Mouse (Mus musculus) retina, adult 2 months (tissue): ENCODE results near the gene Atf7ip.
A peak's percentile ranks its signal among the peaks of the same experiment; 100 is the strongest.
"Not testable (repeated sequence)": the region's sequence is repeated elsewhere in the genome, so short reads cannot be mapped to it uniquely, and the experiment has no call there.

Experiments
- DNase-seq: peaks from one replicate; pipeline ENCODE4 v3.0.0-alpha.2; 2012; ENCODE audit warnings: low read depth, low spot score

Atf7ip gene

DNA sequence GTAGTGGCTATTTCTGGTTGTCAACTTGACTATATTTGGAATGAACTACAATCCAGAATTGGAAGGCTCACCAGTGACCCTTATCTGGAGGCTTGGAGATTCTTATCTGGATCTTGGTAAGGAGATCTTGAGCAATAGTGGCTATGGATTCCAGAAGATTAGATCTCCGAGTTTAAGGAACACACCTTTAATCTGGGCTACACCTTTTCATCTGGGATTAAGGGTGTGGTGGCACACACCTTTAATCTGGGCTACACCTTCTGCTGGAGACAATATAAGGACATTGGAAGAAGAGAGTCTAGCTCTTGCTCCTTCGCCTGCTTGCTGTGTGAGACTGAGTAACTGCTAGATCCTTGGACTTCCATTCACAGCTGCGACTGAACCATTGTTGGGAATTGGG is at the start of gene Atf7ip:
TSS of gene Atf7ip (plus strand) at position 301 of the 400 bp plus-strand sequence.
- DNase-seq: not testable (repeated sequence)

DNA sequence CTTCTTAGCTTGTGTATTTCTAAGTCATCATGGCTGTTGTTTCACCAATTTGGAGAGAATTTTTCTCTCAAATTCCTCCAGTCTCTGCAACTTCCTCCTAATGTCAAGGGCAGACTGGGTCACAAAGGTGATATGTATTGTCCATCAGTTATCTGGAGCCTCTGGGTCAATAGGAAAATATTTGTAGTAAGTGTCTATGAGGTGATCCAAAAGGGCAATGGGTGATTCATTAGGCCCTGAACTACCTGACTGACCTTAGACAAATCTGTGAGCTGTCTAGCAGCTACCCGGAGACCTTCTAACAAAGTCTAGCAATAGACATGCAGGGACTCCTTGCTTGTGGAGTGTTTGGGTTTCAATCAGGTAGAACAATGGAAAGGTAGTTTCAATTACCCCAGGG is 49.7 kb upstream of the Atf7ip start:
- no peak for DNase-seq

DNA sequence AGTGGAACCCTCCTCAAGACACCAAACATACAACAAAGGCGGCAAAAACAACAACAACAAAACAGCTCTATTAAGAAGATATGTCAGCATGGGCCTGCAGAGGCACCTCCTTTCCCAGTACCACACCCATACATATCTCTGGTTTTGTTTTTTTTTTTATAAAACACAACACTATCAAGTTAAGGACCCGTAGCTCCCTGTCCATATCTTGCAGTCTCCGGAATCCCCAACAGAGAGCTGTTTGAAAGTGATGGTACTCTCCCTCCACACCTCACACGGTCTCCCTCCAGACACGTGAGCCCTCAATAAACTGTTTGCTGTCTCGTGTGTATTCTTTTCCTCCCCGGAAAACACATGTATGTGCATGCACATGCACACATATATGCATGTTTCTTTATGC is 46.8 kb upstream of the Atf7ip start:
- no peak for DNase-seq

DNA sequence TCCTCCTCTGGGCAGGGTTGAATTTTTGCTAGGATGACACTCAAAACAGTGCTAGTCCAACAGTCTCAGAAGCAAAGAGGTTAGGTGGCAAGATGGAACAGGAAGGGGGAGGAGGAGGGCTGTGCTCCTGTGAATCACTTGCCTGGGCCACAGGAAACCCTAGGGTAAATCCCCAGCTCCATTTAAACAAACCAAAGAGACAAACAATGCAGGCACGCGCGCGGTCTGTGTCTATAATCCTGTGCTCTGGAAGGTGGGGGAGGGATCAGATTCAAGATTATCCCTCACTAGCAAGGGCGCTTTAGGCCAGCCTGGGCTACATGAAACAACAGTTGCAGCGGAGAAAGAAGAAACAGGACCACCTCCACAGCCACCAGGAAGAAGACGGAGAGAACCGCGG is 42.5 kb upstream of the Atf7ip start:
- DNase-seq: no peak

DNA sequence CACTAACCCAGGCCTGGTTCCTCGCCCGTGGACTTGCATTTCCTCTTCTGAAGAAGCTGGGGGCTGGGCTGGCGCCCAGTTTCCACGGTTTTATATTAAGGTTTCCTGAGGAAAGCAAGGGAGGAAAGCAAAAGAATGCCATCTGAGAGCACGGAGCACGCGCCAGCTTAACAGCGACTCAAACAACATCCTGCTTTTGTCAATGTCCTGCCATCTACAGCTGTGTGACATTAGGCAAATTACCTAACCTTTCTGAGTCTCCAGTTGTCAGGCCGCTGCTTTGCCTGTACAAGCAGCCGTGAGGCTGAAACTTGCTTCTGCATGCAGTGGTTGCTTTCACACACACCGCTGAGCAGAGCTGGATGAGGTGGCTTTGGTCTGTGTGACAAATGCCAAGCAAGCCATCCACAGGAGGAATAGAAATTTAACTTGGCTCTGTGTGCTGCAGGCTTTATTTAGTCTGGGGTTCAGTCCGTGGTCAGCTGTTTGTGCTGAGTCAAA is 41.8 kb upstream of the Atf7ip start:
- DNase-seq: no peak

DNA sequence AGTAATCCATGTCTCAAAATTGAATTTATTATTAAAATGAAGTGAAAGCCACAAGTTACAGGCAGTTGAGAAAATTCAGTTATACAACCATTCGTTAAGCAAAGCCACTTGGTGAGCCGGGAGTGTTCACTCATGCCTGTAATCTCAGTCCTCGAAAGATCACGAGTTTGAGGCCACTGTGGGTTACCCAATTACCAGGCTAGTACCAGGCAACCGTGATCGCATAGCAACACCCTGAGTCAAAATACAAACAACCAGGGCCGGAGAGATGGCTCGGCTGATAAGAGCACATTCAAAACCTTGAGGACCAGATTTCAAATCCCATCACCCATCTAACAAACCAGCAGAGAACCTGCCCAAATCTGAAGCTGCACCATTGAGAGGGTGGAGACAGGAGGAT is 40.9 kb upstream of the Atf7ip start:
- no peak for DNase-seq

DNA sequence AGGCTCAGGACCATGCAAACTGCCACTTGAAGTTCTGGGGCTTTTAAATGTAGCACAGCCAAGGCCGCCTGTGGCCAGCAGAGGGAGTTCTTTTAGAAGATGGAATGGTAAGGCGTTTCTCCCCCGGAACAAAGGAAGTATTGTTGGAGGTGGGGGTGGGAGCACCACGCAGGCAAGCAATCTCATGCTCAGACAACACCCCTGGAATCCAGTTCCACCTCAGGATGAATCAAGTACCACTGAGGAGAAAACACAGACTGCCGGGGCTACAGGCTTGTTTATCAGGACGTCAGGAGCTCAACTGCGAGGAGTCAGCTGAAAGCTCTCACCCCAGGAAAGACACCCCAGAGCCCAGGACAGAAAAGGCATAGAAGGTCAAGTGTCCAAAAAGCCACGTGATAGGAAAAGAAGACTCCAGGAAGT is 40.0 kb upstream of the Atf7ip start:
- no peak for DNase-seq

DNA sequence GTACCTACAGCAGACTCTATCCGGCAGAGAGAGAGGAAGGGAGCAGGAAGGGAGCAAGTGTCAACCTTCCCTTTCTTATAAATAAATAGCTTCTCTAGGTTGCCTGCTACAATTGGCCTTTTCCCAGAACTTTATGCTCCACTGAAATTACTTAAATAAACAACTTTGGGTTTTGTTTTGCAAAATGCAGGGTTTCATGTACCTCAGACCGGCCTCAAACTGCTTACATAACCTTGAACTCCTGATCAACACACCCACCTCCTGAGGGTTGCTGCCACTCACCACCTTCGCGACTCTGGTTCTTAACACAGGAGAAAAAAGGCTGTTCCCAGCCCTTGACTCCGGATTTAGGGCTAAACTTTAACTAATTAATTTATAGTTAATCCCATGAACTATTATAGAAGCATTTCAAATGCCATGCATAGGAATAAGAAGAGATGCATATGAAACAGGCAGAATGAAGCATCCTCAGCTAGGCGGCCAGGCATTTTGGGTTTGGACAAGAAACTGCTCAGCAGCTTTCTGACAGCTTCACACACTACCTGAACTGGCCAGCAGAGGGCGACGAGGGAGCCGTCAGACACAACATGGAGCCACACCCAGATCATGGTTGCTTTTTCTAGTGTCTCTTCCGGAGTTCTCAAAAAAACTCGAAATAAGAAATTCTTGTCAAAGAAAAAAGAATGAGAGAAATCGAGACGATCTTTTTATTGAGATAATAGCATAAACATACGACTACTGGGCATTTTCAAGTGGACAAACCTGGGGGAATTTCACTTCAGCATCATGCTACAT is 38.8 kb upstream of the Atf7ip start:
- peak; percentile 67 for DNase-seq

DNA sequence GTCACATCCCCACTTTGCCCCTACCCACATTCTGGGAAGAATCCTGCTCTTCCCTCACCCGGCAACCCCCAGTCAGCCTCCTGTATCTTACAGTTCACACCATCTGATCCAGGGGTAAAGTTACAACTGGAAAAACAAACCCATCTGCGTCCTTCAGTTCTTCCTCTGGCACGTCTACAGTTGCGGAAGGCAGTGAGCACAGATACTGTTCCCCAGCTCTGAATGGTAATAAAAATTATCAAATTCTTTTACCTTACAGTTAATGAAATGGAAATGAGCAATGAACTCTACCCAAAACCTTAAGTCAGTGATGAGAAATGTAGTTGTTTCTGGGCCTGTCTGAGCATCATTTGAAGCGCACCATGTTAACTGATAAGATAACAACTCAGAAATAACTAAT is 38.1 kb upstream of the Atf7ip start:
- no peak for DNase-seq

DNA sequence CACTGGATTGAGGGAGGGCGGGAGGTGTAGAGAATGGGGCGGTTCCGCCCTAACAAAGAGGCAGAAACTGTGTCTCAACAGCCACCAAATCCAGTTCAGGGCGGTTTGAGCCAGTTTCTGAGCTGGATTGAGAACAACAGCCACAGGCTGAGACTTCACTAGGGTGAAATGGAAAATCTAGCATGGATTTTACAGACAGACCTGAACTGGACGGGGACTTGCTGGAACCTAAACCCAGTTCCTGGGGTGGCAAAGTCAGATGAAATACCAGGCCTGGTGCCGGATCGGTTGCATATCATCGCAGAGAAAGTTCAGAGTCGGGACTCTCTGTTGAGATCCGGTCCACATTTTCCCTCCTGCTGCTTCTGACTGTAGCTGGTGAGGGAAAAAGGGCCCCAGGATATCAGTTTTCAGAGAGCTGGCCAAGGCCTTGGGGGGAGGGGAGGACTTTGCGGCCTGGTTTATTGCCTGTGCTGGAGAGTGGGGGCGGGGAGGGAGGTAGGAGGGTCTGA is 37.5 kb upstream of the Atf7ip start:
- DNase-seq: peak; percentile 96

DNA sequence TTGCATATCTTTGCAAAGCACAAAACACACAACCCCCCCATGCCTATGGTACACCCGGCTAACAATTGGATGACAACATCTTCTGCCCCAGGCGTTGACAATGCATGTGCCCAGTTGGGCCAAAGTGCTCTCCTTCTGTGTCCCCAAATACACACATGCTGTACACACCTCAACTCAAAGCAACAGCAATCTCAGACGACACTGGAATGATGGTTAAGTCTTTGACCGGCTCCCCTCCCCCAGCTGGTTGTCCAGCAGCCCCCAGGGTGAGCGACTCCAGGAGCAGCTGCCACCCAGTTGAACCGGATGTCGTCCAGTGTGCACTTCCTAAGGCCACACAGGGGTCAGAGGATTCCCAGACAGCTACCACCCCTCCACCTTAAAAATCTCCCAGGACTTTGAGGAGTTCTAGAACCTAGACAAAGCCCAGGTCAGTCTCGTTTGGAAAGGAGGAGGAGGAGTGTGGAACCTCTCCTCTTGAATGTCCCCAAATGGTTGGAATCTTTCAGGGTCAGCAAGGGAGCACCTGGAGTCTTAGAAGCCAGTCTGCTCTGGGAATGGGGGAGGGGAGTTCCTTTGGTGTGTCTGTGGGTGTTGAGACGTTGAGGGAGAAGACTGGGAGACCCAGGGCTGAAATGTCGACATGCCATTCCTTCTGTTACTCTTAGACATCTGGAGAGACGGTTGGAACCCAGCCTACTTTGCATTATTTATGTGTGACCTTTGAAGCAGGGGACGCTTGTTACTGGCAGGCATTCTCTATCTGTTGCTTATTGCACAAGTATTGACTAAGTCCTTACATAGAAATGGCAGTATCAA is 36.8 kb upstream of the Atf7ip start:
- DNase-seq: no peak

DNA sequence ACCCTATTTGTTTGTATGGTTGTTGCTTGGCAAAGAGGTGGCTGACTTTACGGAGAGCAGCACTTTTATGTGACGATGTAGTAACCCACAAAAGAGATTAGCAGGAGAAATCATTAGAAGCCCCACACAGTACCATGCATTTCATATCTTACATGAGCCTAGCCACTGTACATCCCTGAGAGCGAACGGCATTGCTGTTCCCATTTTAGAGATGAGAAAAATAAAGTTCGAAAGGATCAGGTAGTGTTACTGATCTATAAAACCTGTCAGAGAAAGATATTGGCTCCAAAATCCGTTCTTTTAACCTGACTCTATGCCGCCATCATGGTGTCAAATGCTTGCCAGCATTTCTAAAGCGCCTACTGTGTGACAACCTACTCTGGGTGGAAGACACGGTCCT is 36.2 kb upstream of the Atf7ip start:
- no peak for DNase-seq

DNA sequence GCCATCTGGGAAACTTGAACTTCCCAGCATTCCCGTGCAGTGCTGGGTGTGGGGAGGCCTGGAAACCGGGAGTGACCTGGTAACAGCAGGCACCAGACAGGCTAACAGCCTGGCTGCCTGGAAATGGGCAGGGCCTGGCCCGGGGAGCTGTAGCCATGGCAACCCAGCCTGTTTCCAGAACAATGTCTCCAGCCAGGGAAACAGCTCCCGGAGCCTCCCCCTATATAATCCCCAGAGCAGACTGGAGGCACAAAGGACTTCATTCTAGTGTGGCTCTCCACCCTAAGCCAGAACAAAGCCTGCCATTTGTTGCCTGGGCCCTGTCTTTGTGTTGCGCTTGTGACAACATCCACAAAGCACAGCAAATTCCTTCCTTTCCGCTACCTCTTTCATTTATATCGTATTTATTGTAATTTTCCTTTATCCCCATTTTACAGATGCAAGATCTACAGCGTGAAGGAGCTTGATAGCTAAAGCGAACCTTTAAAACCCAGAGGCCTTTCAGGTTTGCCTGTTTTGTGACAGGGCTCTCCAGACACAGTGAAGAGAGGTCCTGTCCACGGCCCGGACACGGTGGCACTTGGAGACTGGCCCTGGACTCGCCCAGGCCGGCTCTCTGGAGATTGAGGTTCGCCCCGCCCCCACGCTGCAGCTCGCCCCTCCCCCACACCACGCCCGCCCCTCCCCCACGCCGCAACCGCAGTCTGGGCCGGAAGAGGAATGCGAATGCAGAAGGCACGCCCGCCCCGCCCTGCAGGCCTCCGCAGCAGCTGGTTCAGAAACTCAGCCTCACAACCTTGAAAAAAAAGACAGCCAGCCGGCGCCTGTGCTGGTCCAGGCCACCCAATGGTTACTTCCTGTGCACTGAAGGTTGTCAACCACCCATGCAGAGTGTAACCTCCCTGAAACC is 35.4 kb upstream of the Atf7ip start:
- DNase-seq: peak; percentile 43

DNA sequence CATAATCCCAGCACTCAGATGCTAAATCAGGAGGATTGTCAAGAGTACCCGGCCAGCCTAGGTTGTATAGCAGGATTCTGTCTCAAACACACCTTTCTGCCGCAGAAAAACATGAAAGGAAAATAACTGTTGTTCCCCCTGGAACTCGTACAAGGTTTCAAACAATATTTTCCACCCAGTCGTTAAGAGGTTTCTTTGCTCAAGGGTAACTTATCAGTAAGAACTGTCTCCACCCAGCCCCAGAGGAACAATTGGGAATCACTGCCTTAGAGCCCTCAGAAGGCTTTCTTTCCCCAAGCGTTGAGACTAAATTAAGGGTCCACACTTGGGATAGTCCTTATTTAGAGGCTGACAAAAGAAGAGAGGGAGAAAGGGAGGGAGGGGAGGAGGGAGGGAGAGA is 34.4 kb upstream of the Atf7ip start:
- DNase-seq: no peak

DNA sequence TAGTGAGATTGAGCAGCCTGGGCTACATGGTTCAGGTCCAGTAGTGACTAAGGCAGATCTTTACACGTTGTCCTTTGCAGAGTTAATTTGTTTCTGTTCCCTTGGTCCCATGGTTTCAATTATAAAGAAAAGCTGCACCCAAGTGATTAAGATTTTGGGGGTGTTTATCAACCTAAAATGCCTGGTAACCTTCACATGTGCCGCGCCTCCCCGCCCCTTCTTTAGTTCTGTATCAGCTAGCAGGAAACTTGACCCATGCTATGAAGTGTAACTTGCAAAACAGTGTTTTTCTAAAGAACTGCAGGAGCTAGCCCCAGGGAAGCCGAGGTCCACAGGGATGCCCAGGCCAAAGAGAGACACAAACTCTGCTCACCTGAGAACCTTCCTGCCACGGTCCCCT is 33.2 kb upstream of the Atf7ip start:
- DNase-seq: no peak

DNA sequence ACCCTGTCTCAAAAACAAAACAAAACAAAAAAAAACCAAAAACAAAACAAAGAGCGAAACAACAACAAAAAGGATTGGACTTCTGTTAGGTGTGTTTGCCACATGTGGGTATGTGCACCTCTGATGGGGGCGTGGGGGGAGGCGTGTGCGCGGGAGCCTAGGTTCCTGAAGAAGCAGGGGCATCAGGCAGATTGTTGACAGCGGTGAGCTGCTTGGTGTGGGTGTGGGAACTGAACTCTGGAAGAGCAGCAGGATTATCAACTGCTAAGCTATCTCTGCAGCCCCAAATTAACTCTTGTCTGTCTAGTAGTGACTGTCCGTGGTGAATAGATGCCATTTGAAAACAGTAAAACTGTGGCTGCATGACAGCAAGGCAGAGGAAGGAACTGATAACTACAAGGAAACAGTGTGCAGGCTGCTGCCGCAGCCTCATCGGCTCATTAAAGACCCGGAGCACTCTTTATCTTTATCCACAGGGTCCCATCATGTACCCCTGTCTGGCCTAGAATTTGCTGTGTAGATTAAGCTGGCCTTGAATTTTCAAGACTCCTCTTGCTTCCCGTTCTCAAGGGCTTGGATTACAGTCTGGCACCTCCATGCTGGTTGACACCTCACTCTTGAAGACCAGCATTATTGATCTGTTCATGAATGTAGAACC is 32.4 kb upstream of the Atf7ip start:
- DNase-seq: no peak

DNA sequence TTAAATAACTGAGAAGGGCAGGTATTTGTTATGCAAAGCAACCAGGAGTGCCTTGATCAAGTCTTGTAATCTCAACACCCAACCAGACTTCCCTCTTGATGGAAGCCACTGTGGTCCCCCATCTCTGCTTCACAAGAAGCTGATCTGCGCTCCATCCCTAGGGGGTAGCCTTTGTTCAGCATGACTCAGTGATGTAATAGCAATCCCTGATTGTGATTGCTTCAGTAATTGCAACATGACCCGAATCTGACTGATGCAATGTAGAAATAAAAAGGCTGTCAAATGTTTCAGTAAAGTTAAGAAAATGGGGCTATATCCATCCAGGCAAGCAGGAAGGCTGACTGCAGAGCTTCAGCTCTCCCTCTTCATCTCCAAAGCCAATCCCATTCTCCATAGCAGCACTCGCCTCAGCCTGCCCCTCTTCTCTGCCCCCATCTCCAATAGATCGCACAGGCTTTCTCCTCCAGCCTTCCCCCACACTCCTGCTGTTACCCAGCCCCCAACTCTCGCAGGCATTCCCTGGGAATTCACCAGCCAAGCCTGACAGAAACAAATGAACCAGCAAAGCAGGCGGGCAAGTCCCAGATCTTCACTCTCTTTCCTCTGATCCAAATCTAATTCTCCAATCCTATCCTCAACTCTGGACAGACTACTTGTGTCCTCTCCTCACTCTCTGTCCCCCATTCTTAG is 30.7 kb upstream of the Atf7ip start:
- DNase-seq: no peak

DNA sequence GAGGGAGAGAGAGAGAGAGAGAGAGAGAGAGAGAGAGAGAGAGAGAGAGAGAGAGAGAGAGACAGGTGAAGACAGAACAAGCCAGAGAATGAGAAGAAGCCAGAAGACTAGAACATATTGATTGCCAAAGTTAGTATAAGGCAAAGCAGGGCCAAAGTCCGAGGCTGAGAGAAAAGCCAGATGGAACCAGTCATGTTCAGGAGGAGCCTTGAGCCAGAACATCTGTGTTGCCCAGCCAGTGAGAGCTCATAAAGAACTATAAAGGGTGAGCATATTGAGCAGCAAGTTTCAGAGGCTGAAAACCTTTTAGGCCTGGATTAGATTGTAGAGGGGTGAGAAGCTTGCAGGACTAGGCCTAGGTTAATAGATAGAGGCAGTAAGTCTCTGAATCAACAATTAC is 28.1 kb upstream of the Atf7ip start:
- no peak for DNase-seq

DNA sequence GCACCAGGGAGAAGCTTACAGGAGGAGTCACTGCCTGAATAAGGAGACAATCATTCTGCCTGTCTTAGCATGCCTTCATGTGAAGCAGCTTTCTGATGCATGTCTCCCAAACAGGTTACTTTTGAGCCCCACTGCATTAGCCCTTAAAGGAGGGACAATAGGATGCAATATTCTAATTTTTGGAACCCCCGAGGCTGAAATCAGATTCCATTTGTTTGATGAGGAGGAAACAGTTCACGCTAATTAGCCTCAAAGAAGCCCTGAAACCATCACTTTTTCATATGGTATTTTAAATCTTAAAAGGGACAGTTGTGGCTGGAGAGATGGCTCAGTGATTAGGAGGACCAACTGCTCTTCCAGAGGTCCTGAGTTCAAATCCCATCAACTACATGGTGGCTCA is 22.4 kb upstream of the Atf7ip start:
- no peak for DNase-seq

DNA sequence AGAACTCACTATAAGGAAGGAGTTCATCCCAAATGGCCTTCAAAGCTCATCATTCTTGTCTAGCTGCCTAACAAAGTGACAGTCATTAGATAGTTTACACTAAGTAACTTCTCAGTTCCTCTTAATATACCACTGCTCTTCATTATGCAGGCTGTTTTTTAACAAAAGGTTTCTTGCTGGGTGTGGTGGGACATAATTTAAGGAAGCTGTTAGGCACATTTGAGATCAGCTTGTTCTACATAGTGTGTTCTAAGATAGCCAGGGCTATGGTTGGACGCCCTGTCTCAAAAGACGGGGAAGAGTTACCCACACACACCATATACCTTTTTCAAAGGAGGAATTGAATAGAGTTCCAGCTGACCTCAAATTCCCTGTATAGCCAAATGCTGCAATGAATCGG is 21.9 kb upstream of the Atf7ip start:
- DNase-seq: no peak
